Mouse (Mus musculus) layer of hippocampus, adult 9-10 months (tissue): ENCODE measurements at regions not wholly inside any gene's neighbourhood (a gene's known extent, or its start where the extent isn't known, plus 50 kb on each side); places are given as distances from the start of the nearest gene placed in this dataset.

Source experiments
- DNase-seq: peaks from one replicate; pipeline ENCODE4 v3.0.0; 2022; ENCODE audit warnings: low spot score

GRCm38 (mm10) chr14:94691176-94691575 is 800.7 kb upstream of the Pcdh9 start:
- DNase-seq = no peak

- DNase-seq = no peak
Observed at GRCm38 (mm10) chr14:94677716-94678115, 787.2 kb upstream of the Pcdh9 start.

GRCm38 (mm10) chr14:94653625-94654024 is 763.1 kb upstream of the Pcdh9 start:
- peak; percentile 6 for DNase-seq

- no peak for DNase-seq
Observed at GRCm38 (mm10) chr14:94615006-94615405, 724.5 kb upstream of the Pcdh9 start.
